In genomic region chr8:4492851-4493685, GRCm38 (mm10) we compare ENCODE assay signal across 8 mouse cellular contexts. TPM values are rescaled to one million over a fixed set of nuclear protein-coding genes. Genes with fewer than 3 reads are reported as not detected.
DNase-seq lines count a peak whose midpoint lies in the region; ATAC-seq lines count a peak whose summit lies in the region.

Gene Cers4 (plus strand): TSS chr8:4493026.

- H3K36me3 ChIP-seq in erythroblast, embryonic 14.5 days (ENCODE audit: control insufficient read depth): no peaks in the 10 kb centered on the region
- no peaks in the 10 kb centered on the region for H3K36me3 ChIP-seq in embryonic facial prominence, embryonic 13.5 days
- H3K36me3 ChIP-seq in limb, embryonic 13.5 days: no peaks in the 10 kb centered on the region
- no peaks in the 10 kb centered on the region for H3K36me3 ChIP-seq in midbrain, embryonic 15.5 days (replicated peaks)

- DNase-seq in heart, adult 8-10 months (ENCODE audit: low spot score): peak; percentile 90
- DNase-seq in kidney, adult 9 months: peak; percentile 81
- DNase-seq in spleen, postnatal 10 days (ENCODE audit: low spot score in 2 of 2): peak; percentile 46 to 87

- H3K27me3 ChIP-seq in erythroblast, embryonic 14.5 days (ENCODE audit: control insufficient read depth): peaks cover 12% of the 10 kb centered on the region
- H3K27me3 ChIP-seq in embryonic facial prominence, embryonic 13.5 days: no peaks in the 10 kb centered on the region
- H3K27me3 ChIP-seq in limb, embryonic 13.5 days: no peaks in the 10 kb centered on the region
- H3K27me3 ChIP-seq in midbrain, embryonic 15.5 days (replicated peaks): no peaks in the 10 kb centered on the region

- no peaks in the 10 kb centered on the region for H3K9me3 ChIP-seq in erythroblast, embryonic 14.5 days (ENCODE audit: control insufficient read depth, low read length)
- no peaks in the 10 kb centered on the region for H3K9me3 ChIP-seq in embryonic facial prominence, embryonic 13.5 days
- no peaks in the 10 kb centered on the region for H3K9me3 ChIP-seq in limb, embryonic 13.5 days
- no peaks in the 10 kb centered on the region for H3K9me3 ChIP-seq in midbrain, embryonic 15.5 days

- peaks cover 14% of the 10 kb centered on the region for H3K4me1 ChIP-seq in erythroblast, embryonic 14.5 days (ENCODE audit: control insufficient read depth)
- peaks cover 13% of the 10 kb centered on the region for H3K4me1 ChIP-seq in embryonic facial prominence, embryonic 13.5 days
- H3K4me1 ChIP-seq in limb, embryonic 13.5 days: peaks cover 17% of the 10 kb centered on the region
- peaks cover 27% of the 10 kb centered on the region for H3K4me1 ChIP-seq in midbrain, embryonic 15.5 days

- H3K4me3 ChIP-seq in erythroblast, embryonic 14.5 days (replicated peaks): peak within 1 kb of the TSS; percentile 48
- peak within 1 kb of the TSS; percentile 54 for H3K4me3 ChIP-seq in embryonic facial prominence, embryonic 13.5 days
- H3K4me3 ChIP-seq in limb, embryonic 13.5 days: peak within 1 kb of the TSS; percentile 52
- peak within 1 kb of the TSS; percentile 59 for H3K4me3 ChIP-seq in midbrain, embryonic 15.5 days

- peak within 1 kb of the TSS; percentile 74 for H3K27ac ChIP-seq in embryonic facial prominence, embryonic 13.5 days
- peak within 1 kb of the TSS; percentile 61 for H3K27ac ChIP-seq in limb, embryonic 13.5 days
- peak within 1 kb of the TSS; percentile 79 for H3K27ac ChIP-seq in midbrain, embryonic 15.5 days

- H3K4me2 ChIP-seq in embryonic facial prominence, embryonic 13.5 days: peak within 1 kb of the TSS; percentile 75
- H3K4me2 ChIP-seq in limb, embryonic 13.5 days (replicated peaks): peak within 1 kb of the TSS; percentile 78
- H3K4me2 ChIP-seq in midbrain, embryonic 15.5 days: peak within 1 kb of the TSS; percentile 74

- H3K9ac ChIP-seq in embryonic facial prominence, embryonic 13.5 days: peak within 1 kb of the TSS; percentile 72
- peak within 1 kb of the TSS; percentile 72 for H3K9ac ChIP-seq in limb, embryonic 13.5 days
- peak within 1 kb of the TSS; percentile 68 for H3K9ac ChIP-seq in midbrain, embryonic 15.5 days

- under 1% methylated on average over 39 of the region's 39 CpGs for WGBS in embryonic facial prominence, embryonic 13.5 days
- under 1% methylated on average over 39 of the region's 39 CpGs for WGBS in limb, embryonic 13.5 days
- under 1% methylated on average over 39 of the region's 39 CpGs for WGBS in midbrain, embryonic 15.5 days

- ATAC-seq in erythroblast, adult 5-6 weeks (replicated peaks; ENCODE audit: low FRiP score, poor library complexity, severe bottlenecking): no peak; the same call in 1 of the 2 replicates
- ATAC-seq in embryonic facial prominence, embryonic 13.5 days (ENCODE audit: insufficient number of reproducible peaks, insufficient read depth, low FRiP score, low TSS enrichment, low read depth): peak; percentile 89
- peak; percentile 93 for ATAC-seq in limb, embryonic 13.5 days (ENCODE audit: low FRiP score, low read depth)
- peak; percentile 88 for ATAC-seq in midbrain, embryonic 15.5 days (replicated peaks)

RNA-seq across cellular contexts. Expression of gene Cers4, which starts in this region (rescaled TPM):
- 0.01 TPM in 1 of 2 replicates, not detected in the other for polyA plus RNA-seq in erythroblast, embryonic 14.5 days (2012)
- total RNA-seq in erythroblast, adult 5-6 weeks (2015; ENCODE audit: low replicate concordance): not detected in 2 replicates
- total RNA-seq in erythroblast, adult 5-6 weeks (2017; ENCODE audit: low replicate concordance): 0.70 and 0.77 TPM in 2 replicates
- 15.4 and 18.9 TPM in 2 replicates for polyA plus RNA-seq in embryonic facial prominence, embryonic 13.5 days (2015; fragmentation: Nextera tagmentation; extraction: Ambion mirVana)
- 10 to 100 TPM; 20.7 to 46.5 (median 31.2) TPM for total RNA-seq in heart, adult 8-10 months (2022)
- 15.0 and 16.0 TPM in 2 replicates for polyA plus RNA-seq in limb, embryonic 13.5 days (2015; fragmentation: Nextera tagmentation; extraction: Ambion mirVana)
- polyA plus RNA-seq in midbrain, embryonic 15.5 days (2015; fragmentation: Nextera tagmentation; extraction: Ambion mirVana): 49.2 and 58.3 TPM in 2 replicates

Comparison
In these comparisons a context has a peak if more than half of its experiments do, and no peak if none do; other contexts are left out.
1. RNA of gene Cers4 (total RNA-seq): 20.7 to 46.5 TPM in heart, adult 8-10 months; 0.70 to 0.77 TPM in erythroblast, adult 5-6 weeks; every median in the first group is over 10 times any median in the second.
2. RNA of gene Cers4 (polyA plus RNA-seq): 49.2 to 58.3 TPM in midbrain, embryonic 15.5 days, 15.4 to 18.9 TPM in embryonic facial prominence, embryonic 13.5 days and 15.0 to 16.0 TPM in limb, embryonic 13.5 days; 0.01 TPM in erythroblast, embryonic 14.5 days; every median in the first group is over 10 times any median in the second.
3. Peak in every context shown above with its lines, with median percentiles within 50 percentile points of each other: H3K4me3 ChIP-seq, H3K27ac ChIP-seq, H3K4me2 ChIP-seq, H3K9ac ChIP-seq and DNase-seq.